Mouse (Mus musculus) neutrophil, adult 5-6 weeks (primary cell): ENCODE measurements at regions not wholly inside any gene's neighbourhood (a gene's known extent, or its start where the extent isn't known, plus 50 kb on each side); places are given as distances from the start of the nearest gene placed in this dataset.
A peak's percentile ranks its signal among the peaks of the same experiment; 100 is the strongest.

ENCODE experiments used
- ATAC-seq: fragments of 151-379, 151-347 bp; 2 replicates; pipeline ENCODE4 v1.8.0; 2017; ENCODE audit warnings: mild to moderate bottlenecking, moderate TSS enrichment; ENCODE audit not compliant: insufficient number of reproducible peaks, poor library complexity, low FRiP score, severe bottlenecking; ENCODE audit errors: extremely low read depth

- ATAC-seq: peak; percentile 89
Observed at GRCm38 (mm10) chr13:99745526-99745925, 155.4 kb downstream of the Cartpt start.

GRCm38 (mm10) chr13:99744790-99745120 lies 156.1 kb downstream of the Cartpt start:
- ATAC-seq: no peak

- ATAC-seq: no peak
Observed at GRCm38 (mm10) chr13:99743952-99744789, 156.7 kb downstream of the Cartpt start.

- ATAC-seq: no peak
Observed at GRCm38 (mm10) chr13:99742507-99742906, 158.4 kb downstream of the Cartpt start.

- ATAC-seq: no peak
Observed at GRCm38 (mm10) chr13:99741981-99742380, 158.9 kb downstream of the Cartpt start.

- no peak for ATAC-seq
Observed at GRCm38 (mm10) chr13:99739420-99739819, 161.5 kb downstream of the Cartpt start.

GRCm38 (mm10) chr13:99737271-99737670 lies 163.6 kb downstream of the Cartpt start:
- no peak for ATAC-seq

GRCm38 (mm10) chr13:99729145-99729544 lies 171.7 kb downstream of the Cartpt start:
- no peak for ATAC-seq

- ATAC-seq: no peak
Observed at GRCm38 (mm10) chr13:99724245-99724644, 176.6 kb downstream of the Cartpt start.

- no peak for ATAC-seq
Observed at GRCm38 (mm10) chr13:99723237-99723981, 177.5 kb downstream of the Cartpt start.

- ATAC-seq: no peak
Observed at GRCm38 (mm10) chr13:99720566-99720965, 180.3 kb downstream of the Cartpt start.

GRCm38 (mm10) chr13:99696559-99696890 lies 180.2 kb upstream of the Map1b start:
- no peak for ATAC-seq

- ATAC-seq: no peak
Observed at GRCm38 (mm10) chr13:99695874-99696558, 179.7 kb upstream of the Map1b start.

GRCm38 (mm10) chr13:99679934-99680333 lies 163.6 kb upstream of the Map1b start:
- no peak for ATAC-seq

- ATAC-seq: no peak
Observed at GRCm38 (mm10) chr13:99679430-99679829, 163.1 kb upstream of the Map1b start.

GRCm38 (mm10) chr13:99676393-99676792 lies 160.1 kb upstream of the Map1b start:
- no peak for ATAC-seq

GRCm38 (mm10) chr13:99675951-99676350 lies 159.6 kb upstream of the Map1b start:
- no peak for ATAC-seq

GRCm38 (mm10) chr13:99672714-99673113 lies 156.4 kb upstream of the Map1b start:
- no peak for ATAC-seq

GRCm38 (mm10) chr13:99671747-99672146 lies 155.4 kb upstream of the Map1b start:
- ATAC-seq: no peak

- no peak for ATAC-seq
Observed at GRCm38 (mm10) chr13:99669987-99670534, 153.7 kb upstream of the Map1b start.
